Mouse (Mus musculus) ES-E14 (cell line): ENCODE results near the gene Trp53bp2. TPM values are rescaled to one million over a fixed set of nuclear protein-coding genes. Genes with fewer than 3 reads are reported as not detected.

Experiments used
- DNase-seq: peaks from one replicate; pipeline ENCODE4 v3.0.0-alpha.2; 2013; ENCODE audit warnings: low read depth, low spot score
- H3K27ac ChIP-seq: 2 replicates; pipeline ENCODE4 v1.5.1; 2012; ENCODE audit warnings: low read depth, mild to moderate bottlenecking, low read length, moderate library complexity, mixed read lengths; ENCODE audit not compliant: poor library complexity, insufficient read depth, severe bottlenecking
- H3K36me3 ChIP-seq: 2 replicates; pipeline ENCODE4 v1.6.1; 2012; ENCODE audit warnings: mild to moderate bottlenecking, low read length, moderate library complexity, mixed read lengths; ENCODE audit not compliant: control insufficient read depth, poor library complexity, insufficient read depth, severe bottlenecking
- H3K4me1 ChIP-seq, 2 experiments: fragments of 150-350 bp in 1 of 2; sonication (generic) in 1 of 2; 2 replicates each; pipeline ENCODE4 v1.6.1; 2012; ENCODE audit warnings: low read length in 2 of 2, mild to moderate bottlenecking in 1 of 2, mixed read lengths in 1 of 2; ENCODE audit not compliant: control insufficient read depth in 2 of 2, insufficient read depth in 2 of 2, poor library complexity in 1 of 2
- H3K4me3 ChIP-seq, 2 experiments: fragments of 150-350 bp in 1 of 2; sonication (generic) in 1 of 2; 2 replicates each; pipeline ENCODE4 v1.5.1; 2012; ENCODE audit warnings: low read length in 2 of 2, low read depth in 1 of 2, mild to moderate bottlenecking in 1 of 2, mixed read lengths in 1 of 2; ENCODE audit not compliant: insufficient read depth in 1 of 2, poor library complexity in 1 of 2, severe bottlenecking in 1 of 2
- H3K9ac ChIP-seq: 2 replicates; pipeline ENCODE4 v1.6.1; 2012; ENCODE audit warnings: low read depth, mild to moderate bottlenecking, low read length, mixed read lengths; ENCODE audit not compliant: poor library complexity, insufficient read depth, severe bottlenecking
- H3K9me3 ChIP-seq: fragments of 150-350 bp; sonication (generic); 2 replicates; pipeline ENCODE4 v1.6.1; 2012; ENCODE audit warnings: low read depth, mild to moderate bottlenecking, low read length; ENCODE audit not compliant: control insufficient read depth, insufficient read depth
- CHD2 ChIP-seq: IDR thresholded peaks from 2 replicates; pipeline ENCODE4 v1.6.1; 2014; ENCODE audit warnings: mild to moderate bottlenecking, low read depth, low read length, inconsistent platforms
- HCFC1 ChIP-seq: IDR thresholded peaks from 2 replicates; pipeline ENCODE4 v1.6.1; 2012; ENCODE audit warnings: low read length, inconsistent platforms, borderline replicate concordance; ENCODE audit not compliant: insufficient read depth
- MAFK ChIP-seq: IDR thresholded peaks from 2 replicates; pipeline ENCODE4 v1.6.1; 2014; ENCODE audit warnings: mild to moderate bottlenecking, low read depth, low read length, inconsistent platforms; ENCODE audit not compliant: insufficient read depth
- ZC3H11A ChIP-seq: IDR thresholded peaks from 2 replicates; pipeline ENCODE4 v1.6.1; 2012; ENCODE audit warnings: low read depth, mild to moderate bottlenecking, inconsistent platforms, low read length, borderline replicate concordance
- ZNF384 ChIP-seq: IDR thresholded peaks from 2 replicates; pipeline ENCODE4 v1.6.1; 2012; ENCODE audit warnings: low read depth, low read length, inconsistent platforms
- in situ Hi-C, 2 experiments: fragments of 600-800 bp; cut with MboI; formaldehyde crosslinking; loops; one replicate each; pipeline ENCODE4 v1.15.1; 2025; ENCODE audit warnings: low sequenced_read_pairs in 2 of 2, inconsistent platforms in 1 of 2; ENCODE audit not compliant: unreplicated experiment in 2 of 2
- total RNA-seq: library from RNA; depleted of rRNA; stranded (reverse); fragments of 300-350 nt; gene quantifications from 2 replicates; pipeline ENCODE4 v1.2.3, GENCODE M21; 2012

The Trp53bp2 gene
- total RNA-seq, 1 experiment, result 9.5 TPM

DNA sequence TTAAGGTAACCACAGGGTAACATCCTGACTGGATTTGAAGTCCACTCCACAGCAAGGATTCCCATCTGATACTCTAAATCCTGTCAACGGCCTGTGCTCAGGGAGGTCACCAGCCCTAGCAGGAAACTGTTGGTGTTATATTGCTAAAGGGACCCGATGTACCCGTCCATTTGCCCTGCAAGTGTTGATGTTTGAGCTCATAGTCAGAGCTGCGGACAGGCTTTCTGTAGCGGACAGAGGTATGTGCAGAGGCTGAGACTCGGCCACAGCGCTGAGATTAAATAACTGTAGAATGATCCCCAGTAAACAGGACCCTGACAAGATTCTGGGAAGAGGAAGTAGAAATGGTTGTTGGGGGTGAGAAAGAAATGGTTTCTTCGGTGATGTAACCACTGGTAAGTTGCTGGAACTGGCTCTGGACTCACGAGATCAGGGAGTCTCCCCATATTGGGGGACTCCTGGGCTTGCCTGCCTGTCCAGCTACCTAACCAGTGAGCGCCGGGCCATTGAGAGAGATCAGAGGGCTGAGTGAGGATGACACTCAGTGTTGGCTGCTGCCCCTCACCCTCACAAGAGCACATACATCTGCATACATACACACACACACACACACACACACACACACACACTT, 30.7 kb upstream of the Trp53bp2 start:
- H3K36me3 ChIP-seq, result no peaks in the 10 kb centered on the region
- no peak overlapping the region for H3K27ac ChIP-seq
- no peaks in the 10 kb centered on the region for H3K4me1 ChIP-seq
- DNase-seq, result no peak
- H3K9ac ChIP-seq, result no peak overlapping the region
- in situ Hi-C loops, result no loop called here
- no peaks in the 10 kb centered on the region for H3K9me3 ChIP-seq
- TF ChIP-seq ZNF384 (no peak), HCFC1 (no peak), CHD2 (no peak), MAFK (no peak), ZC3H11A (no peak)
- no peak overlapping the region for H3K4me3 ChIP-seq

DNA sequence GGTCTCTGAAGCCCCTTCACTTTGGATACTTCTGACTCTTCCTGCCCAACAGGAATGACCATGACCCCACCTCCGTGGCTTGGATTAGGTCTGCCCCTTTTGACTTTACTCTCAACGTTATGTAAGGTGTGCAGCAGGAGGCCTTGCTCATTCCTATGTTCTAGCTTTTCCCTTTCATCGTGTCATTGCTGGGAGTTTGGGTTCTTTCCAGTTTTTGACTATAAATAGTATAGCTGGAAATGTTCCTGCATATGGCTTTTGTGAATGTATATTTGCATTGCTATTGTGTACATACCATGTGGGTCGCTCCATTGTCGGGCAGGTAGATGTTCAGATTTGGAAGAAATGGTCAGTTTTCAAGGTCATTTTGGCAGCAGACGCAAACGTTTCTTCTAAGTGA, 30.1 kb upstream of the Trp53bp2 start:
- H3K9ac ChIP-seq, result no peak overlapping the region
- H3K36me3 ChIP-seq, result no peaks in the 10 kb centered on the region
- no peak for DNase-seq
- H3K4me1 ChIP-seq, result no peaks in the 10 kb centered on the region
- H3K27ac ChIP-seq, result no peak overlapping the region
- no peak for TF ChIP-seq MAFK
- TF ChIP-seq ZC3H11A, result no peak
- no peak for TF ChIP-seq HCFC1
- no peak for TF ChIP-seq CHD2
- no peak for TF ChIP-seq ZNF384
- H3K9me3 ChIP-seq, result no peaks in the 10 kb centered on the region
- in situ Hi-C loops, result no loop called here
- no peak overlapping the region for H3K4me3 ChIP-seq

DNA sequence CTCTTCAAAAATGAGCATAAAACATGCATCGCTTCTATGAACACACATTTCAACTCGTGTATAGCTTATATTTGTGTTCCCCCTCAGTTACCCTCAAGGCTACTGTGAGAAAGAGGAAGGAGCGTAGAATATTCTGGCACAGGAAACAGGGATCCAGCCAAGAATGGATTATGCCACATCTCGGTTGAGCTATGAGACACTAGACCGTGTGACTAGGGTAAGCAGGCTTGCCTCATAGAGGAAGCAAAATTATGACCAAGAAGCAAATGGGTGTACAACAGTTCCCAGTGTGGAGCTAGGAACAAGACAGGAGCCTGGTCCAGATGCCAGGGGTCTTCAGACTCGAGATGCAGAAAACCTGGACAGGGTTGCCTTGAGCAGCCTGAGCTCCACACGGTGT, 28.3 kb upstream of the Trp53bp2 start:
- no peaks in the 10 kb centered on the region for H3K36me3 ChIP-seq
- no peaks in the 10 kb centered on the region for H3K4me1 ChIP-seq
- in situ Hi-C loops, result loop anchor here in 1 of 2 experiments (10.0 kb wide), 1 partner anchor 154 kb away; no protein-coding TSS in a partner anchor
- no peak overlapping the region for H3K27ac ChIP-seq
- TF ChIP-seq MAFK (no peak), ZC3H11A (no peak), HCFC1 (no peak), ZNF384 (no peak), CHD2 (no peak)
- no peak overlapping the region for H3K9ac ChIP-seq
- H3K9me3 ChIP-seq, result no peaks in the 10 kb centered on the region
- DNase-seq, result no peak
- H3K4me3 ChIP-seq, result no peak overlapping the region

DNA sequence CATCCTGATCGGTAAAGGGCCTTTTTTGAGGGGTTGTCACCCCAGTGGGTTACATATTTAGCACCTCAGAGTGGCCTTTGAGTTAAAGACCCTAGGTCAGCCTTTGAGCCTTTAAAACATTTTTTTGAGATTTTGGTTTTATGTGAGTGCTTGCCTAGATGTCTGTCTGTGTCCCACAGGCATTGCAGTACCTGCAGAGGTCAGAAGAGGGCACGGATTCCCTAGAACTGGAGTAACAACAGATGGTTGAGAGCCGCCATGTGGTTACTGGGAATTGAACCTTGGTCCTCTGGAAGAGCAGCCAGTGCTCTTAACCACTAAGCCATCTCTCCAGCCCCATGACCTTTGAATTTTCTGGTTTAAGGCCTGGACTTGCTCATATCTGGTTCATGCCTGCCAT, 27.6 kb upstream of the Trp53bp2 start:
- in situ Hi-C loops, result loop anchor here in 1 of 2 experiments (10.0 kb wide), 1 partner anchor 153 kb away; no protein-coding TSS in a partner anchor
- no peak overlapping the region for H3K27ac ChIP-seq
- no peaks in the 10 kb centered on the region for H3K36me3 ChIP-seq
- DNase-seq, result peak; percentile 40
- TF ChIP-seq ZNF384 (no peak), MAFK (no peak), HCFC1 (no peak), ZC3H11A (no peak)
- H3K4me1 ChIP-seq, result no peaks in the 10 kb centered on the region
- H3K4me3 ChIP-seq, result no peak overlapping the region
- no peaks in the 10 kb centered on the region for H3K9me3 ChIP-seq
- H3K9ac ChIP-seq, result no peak overlapping the region

DNA sequence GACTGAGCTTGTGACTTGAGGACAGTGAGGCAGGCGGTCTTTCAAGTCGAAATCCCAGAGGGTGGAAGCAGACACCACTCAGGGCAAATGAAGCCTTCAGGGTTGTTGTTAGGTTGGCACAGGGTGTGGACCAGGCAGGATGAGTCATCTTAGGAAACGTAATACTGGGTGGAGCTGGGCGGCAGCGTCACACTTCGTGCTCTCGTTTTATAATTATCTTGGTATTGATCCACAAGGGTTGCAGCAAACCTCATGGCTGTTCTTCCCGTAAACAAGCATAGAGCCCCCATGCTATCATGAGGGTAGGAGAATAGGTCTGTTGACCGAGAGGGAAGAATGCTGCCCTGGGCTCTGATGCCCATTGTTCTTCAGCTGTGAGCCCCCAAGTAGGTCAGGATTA, 25.9 kb upstream of the Trp53bp2 start:
- Histone ChIP-seq H3K4me1 (no peaks in the 10 kb centered on the region), H3K36me3 (no peaks in the 10 kb centered on the region), H3K9me3 (no peaks in the 10 kb centered on the region), H3K9ac (no peak overlapping the region), H3K27ac (no peak overlapping the region), H3K4me3 (no peak overlapping the region)
- TF ChIP-seq ZC3H11A (no peak), HCFC1 (no peak), ZNF384 (no peak), CHD2 (no peak), MAFK (no peak)
- no peak for DNase-seq
- in situ Hi-C loops, result loop anchor here in 1 of 2 experiments (10.0 kb wide), 1 partner anchor 152 kb away; no protein-coding TSS in a partner anchor
